Mouse (Mus musculus) thymus, adult 18-20 months (tissue): ENCODE results near the gene Tulp1.
"Not testable (repeated sequence)": the region's sequence is repeated elsewhere in the genome, so short reads cannot be mapped to it uniquely, and the experiment has no call there.

ENCODE experiments used
- DNase-seq, 2 experiments: peaks; one replicate each; pipeline ENCODE4 v3.0.0; 2022; ENCODE audit warnings: mixed read lengths in 2 of 2

Gene Tulp1

DNA sequence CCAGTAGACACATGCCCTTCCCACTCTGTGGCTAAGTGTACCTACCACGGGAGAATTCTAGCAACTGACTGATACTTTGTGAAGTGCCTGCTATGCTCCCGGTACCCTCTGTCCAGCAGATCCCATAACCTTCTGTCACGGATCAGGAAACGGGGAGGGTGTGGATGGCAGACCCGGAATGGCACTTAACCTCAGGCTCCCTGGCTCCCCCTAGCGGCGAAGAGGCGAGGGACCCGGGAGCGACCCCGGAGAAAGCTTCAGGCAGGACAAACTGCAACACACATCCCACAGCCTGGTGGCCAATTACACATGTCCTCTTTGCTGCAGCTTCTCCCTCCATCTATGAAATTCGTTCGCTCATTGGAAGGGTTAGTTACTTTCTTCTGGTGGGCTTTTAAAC lies 3.4 kb upstream of the Tulp1 start:
- DNase-seq, result peak; percentile 55 to 58

GRCm38 (mm10) chr17:28363507-28363906 lies 1.5 kb downstream of the Tulp1 start:
- DNase-seq, result no peak

GRCm38 (mm10) chr17:28362653-28363292 lies 2.2 kb downstream of the Tulp1 start:
- no peak for DNase-seq

- no peak for DNase-seq
Measured at GRCm38 (mm10) chr17:28361921-28362652, 2.9 kb downstream of the Tulp1 start.

DNA sequence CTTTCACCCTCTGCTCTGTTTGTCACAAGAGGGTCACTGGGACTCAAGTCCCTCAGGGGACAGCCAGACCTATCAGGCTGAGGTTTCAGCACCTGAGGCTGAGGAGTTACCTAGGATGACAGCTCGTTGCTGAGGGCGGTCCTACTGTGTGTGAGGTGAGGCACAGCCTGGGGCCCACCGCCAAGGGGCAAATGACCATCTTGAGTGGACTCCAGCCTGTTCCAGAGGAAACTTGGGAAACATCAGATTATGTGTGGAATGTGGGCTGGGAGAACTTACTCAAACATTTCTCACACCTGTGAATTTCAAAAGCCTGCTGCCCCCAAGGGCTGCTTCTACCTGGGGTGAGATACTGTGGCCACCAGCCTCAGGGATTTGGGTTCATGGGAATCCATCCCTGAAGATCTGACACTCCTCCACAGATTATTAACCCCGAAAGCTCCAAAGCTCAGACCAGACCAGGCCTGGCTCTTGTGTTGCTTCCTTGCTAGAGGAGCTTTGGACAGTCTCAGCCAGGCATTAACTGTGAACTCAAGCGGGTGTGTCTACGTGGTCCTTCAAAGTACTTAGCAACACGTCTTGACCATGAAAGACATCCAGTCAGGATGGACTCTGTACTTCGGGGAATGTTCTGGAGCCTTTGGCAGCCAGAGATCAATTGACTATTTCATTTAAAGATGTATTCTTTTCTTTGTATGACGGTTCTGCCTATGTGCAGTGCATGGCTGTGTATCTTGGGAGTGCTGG lies 4.3 kb downstream of the Tulp1 start:
- DNase-seq, result no peak

GRCm38 (mm10) chr17:28358576-28359261 lies 6.3 kb downstream of the Tulp1 start:
- not testable (repeated sequence) for DNase-seq

GRCm38 (mm10) chr17:28355871-28356270 lies 9.2 kb downstream of the Tulp1 start:
- no peak for DNase-seq

GRCm38 (mm10) chr17:28352018-28352417 lies 13.0 kb downstream of the Tulp1 start:
- no peak for DNase-seq

GRCm38 (mm10) chr17:28351353-28351890 lies 13.6 kb downstream of the Tulp1 start:
- peak; percentile 34 to 49 for DNase-seq

DNA sequence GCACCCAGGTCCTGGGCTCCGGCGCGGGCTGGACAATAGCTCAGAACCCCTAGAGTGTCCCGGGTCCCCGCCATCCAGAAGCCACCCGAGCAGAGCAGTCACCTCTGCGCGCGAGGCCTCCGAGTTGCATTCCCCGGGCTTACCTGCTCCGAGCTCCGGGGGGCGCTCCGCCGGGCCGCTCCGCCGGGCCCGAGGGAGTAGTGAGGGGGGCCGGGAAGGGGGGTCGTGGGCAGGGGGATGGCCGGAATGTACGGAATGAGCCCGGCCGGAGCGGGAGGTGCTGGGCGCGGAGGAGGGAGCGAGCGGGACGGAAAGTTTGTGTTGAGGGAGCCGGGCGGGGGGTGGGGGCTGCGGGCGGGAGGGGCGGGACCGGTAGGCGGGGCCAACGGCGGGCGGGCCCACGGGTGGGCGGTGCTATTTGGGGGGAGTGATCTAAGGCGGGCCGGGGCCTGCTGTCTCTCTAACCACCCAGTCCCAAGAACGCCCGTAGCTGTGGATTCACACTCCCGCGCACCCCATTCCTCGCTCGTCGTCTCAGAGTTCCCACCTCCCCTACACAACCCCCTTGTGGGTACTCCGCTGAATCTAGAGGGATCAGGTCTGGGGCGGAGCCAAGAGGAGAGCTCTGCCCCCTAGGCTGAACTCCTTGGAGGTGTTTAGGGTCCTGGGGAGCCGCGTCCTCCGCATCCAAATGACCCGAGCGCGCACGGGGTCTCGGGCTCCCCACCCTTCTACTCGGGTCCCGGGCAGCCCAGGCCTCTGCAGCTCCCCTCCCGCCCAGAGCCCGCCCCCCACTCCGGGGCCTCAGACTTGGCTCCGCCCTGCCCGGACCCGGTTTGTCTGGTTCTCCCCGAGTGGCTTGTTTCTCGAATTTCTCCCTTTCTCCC lies 14.3 kb downstream of the Tulp1 start, which contains the start of gene Tead3:
Gene Tead3, minus strand, starts transcription at position 352 of the 887 bp plus-strand sequence.
- peak; percentile 54 to 61 for DNase-seq

DNA sequence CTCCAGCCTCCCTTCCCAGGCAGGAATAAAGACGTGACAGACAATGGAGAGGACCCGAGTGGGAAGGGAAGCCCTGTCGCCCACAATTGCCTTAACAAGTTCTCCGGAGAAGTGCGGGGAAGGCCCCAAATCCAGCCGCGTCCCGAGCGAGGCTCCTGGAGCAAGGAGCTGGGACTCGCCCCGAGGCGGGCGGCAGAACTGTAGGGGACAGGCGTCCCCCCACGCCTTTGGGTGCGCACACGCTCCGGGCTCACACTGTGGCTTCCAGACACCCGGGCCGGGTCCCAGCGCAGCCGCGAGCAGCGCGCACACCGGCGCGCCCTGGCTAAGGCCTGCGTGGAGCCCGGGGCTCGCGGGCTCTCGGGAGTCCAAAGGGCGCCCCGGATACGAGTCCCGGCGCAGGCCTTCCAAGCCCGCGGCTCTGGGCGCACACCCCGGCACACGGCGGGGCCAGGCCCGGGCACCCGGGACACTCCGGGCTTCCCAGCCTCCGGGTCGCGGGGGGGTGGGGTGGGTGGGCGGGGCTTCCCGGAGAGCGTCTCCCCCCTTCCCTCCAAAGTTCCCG lies 15.0 kb downstream of the Tulp1 start:
- DNase-seq, result no peak

DNA sequence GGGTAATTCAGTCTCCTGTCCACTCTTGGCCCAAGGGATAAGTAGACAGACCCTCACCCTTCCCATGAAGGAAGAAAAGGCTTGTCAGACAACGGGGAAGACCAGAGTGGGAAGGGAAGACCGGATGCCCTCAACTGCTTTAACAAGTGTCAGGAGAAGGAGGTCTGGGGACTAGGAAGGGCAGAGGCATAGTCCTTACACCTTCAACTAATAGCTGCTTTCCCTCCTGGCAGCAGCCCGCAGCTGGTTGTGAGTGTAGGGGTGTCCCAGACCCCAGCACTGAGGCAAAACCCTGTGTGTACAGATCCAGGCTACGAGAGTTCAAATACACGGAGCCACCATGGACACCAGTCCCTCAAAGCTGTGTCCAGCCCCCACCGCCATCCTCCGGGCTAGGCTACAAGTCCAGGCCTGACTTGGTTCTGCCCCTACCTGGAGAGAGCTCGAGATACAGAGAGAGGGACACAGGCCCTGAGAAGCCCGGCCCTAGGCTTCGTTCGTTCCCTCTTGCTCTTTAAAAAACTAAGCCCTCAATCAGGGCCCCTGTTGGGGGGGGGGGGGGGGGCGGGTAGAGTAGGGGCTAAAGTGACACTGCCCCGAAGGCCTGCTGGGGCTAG lies 15.7 kb downstream of the Tulp1 start:
- DNase-seq, result no peak

- DNase-seq, result no peak
Measured at GRCm38 (mm10) chr17:28348211-28348610, 16.8 kb downstream of the Tulp1 start.

GRCm38 (mm10) chr17:28347327-28347726 lies 17.7 kb downstream of the Tulp1 start:
- no peak for DNase-seq

GRCm38 (mm10) chr17:28345882-28346281 lies 19.1 kb downstream of the Tulp1 start:
- DNase-seq, result no peak

DNA sequence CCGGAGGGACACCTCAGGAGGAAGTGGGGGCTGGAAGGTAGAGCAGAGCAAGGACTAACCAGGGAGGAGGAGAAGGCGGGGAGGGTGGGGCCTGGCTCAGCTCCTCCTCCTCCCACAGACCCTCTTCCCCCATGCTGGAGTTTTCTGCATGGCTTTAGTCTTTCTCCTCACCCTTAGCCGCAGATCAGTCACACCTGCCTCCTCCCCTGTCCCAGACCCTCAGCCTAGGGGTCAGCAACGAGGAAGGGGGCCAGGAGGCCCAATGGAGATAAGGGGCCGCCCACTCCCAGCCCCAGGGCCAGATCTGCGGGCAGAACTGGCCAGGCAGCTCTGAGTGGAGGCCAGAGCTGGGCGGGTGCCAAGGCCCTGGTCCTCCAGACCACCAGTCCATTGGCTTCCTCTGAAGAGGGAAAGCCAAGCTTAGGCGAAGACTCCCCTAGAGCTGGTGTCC lies 19.7 kb downstream of the Tulp1 start:
- no peak for DNase-seq

- no peak for DNase-seq
Measured at GRCm38 (mm10) chr17:28344670-28345069, 20.4 kb downstream of the Tulp1 start.

- no peak for DNase-seq
Measured at GRCm38 (mm10) chr17:28344050-28344607, 20.9 kb downstream of the Tulp1 start.

DNA sequence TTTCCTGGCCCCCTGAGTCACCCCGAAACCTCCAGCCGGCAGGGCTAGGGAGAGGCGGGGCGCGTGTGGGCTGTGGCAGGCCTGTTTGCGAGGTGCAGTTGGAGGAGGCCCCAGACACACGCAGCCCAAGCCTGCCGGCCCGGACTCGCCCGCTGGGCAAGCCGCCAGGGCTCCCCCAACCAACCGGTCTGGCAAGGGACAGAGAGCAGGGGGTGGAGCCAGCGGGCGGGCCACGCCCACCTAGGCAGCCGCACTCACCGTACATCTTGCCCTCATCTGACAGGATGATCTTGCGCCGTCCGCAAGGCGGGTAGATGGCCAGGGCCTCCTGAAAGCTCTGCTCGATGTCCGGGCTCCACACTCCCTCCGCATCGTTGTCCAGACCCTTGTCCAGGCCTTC lies 23.9 kb downstream of the Tulp1 start:
- DNase-seq, result no peak

- DNase-seq, result no peak
Measured at GRCm38 (mm10) chr17:28340578-28340977, 24.4 kb downstream of the Tulp1 start.
